Mouse (Mus musculus) liver, postnatal 0 days (tissue): ENCODE results near the gene Krt33a. TPM values are rescaled to one million over a fixed set of nuclear protein-coding genes. Genes with fewer than 3 reads are reported as not detected.

Source experiments
- ATAC-seq: fragments of 200-750 bp; cut with Nextera tagmentation; 2 replicates; pipeline ENCODE4 v1.8.0; 2017; ENCODE audit warnings: mild to moderate bottlenecking, moderate library complexity
- DNase-seq: peaks from one replicate; pipeline ENCODE4 v3.0.0-alpha.2; 2016
- H3K27ac ChIP-seq: fragments of 300-500 bp; sonication (generic); 2 replicates; pipeline ENCODE4 v1.5.1; 2014; ENCODE audit warnings: antibody characterized with exemption, moderate library complexity, mild to moderate bottlenecking, low read depth
- H3K27me3 ChIP-seq: fragments of 300-500 bp; sonication (generic); 2 replicates; pipeline ENCODE4 v1.6.1; 2014; ENCODE audit warnings: low read length, control low read depth, mixed read lengths; ENCODE audit not compliant: insufficient read depth
- H3K36me3 ChIP-seq: fragments of 300-500 bp; sonication (generic); replicated peaks from 2 replicates; pipeline ENCODE4 v1.6.1; 2014; ENCODE audit warnings: mild to moderate bottlenecking, control low read depth, low read length, moderate library complexity, mixed read lengths; ENCODE audit not compliant: insufficient read depth
- H3K4me1 ChIP-seq: fragments of 300-500 bp; sonication (generic); 2 replicates; pipeline ENCODE4 v1.6.1; 2014; ENCODE audit warnings: antibody characterized with exemption, mild to moderate bottlenecking, control low read depth; ENCODE audit not compliant: insufficient read depth
- H3K4me2 ChIP-seq: fragments of 300-500 bp; sonication (generic); 2 replicates; pipeline ENCODE4 v1.6.1; 2014; ENCODE audit warnings: low read depth, mild to moderate bottlenecking, low read length, moderate library complexity, mixed read lengths
- H3K4me3 ChIP-seq: fragments of 300-500 bp; sonication (generic); 2 replicates; pipeline ENCODE4 v1.5.1; 2014; ENCODE audit warnings: low read depth, low read length
- H3K9ac ChIP-seq: fragments of 300-500 bp; sonication (generic); replicated peaks from 2 replicates; pipeline ENCODE4 v1.6.1; 2014; ENCODE audit warnings: mild to moderate bottlenecking, moderate library complexity
- H3K9me3 ChIP-seq: fragments of 300-500 bp; sonication (generic); 2 replicates; pipeline ENCODE4 v1.6.1; 2016; ENCODE audit warnings: mild to moderate bottlenecking, control low read depth, low read length, mixed read lengths
- CTCF ChIP-seq: sonication (generic); IDR thresholded peaks from 2 replicates; pipeline ENCODE4 v1.5.1; 2016; ENCODE audit warnings: antibody characterized with exemption, low read depth
- EP300 ChIP-seq: IDR thresholded peaks from 2 replicates; pipeline ENCODE4 v1.6.1; 2016; ENCODE audit warnings: antibody characterized with exemption, low read depth, mild to moderate bottlenecking
- WGBS: fragments of 180-500 bp; shearing (Covaris S2); extraction: QIAGEN DNeasy Blood & Tissue Kit; methylation state at CpG from one replicate; pipeline ENCODE4 v1.1.7; 2014; ENCODE audit not compliant: insufficient replicate concordance; 5-methylcytosine and 5-hydroxymethylcytosine counted together
- polyA plus RNA-seq: library from polyadenylated mRNA; unstranded; fragments of >200 nt; fragmentation: Nextera tagmentation; extraction: Ambion mirVana; gene quantifications from 2 replicates; pipeline ENCODE4 v1.2.1, GENCODE M21; 2015

The Krt33a gene
- polyA plus RNA-seq, 1 experiment from 2014 or later: not detected

DNA sequence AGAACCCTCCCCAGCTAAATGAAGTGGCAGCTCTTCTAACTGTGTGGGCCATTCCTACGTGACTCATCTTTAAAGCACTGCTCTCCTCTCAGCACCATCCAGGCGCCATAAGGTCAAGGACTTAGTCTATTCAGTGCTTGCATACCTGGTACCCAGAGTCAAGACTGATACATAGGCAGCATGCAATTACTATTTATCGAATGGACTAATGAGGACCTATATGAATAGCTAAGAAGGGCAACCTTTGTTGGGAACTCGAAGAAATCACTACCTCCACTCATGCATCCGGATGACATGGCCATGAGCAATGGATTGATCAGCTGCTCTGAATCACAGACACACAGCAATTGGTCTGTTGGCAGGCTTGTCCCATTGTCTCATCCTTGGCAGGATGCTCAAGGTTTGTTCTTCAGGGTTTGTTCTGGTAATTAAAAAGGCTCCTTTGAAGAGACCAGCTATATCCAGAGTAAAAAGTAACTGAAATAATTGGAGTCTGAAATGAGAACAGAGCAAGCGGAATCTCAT lies 26.1 kb downstream of the Krt33a start:
- Histone ChIP-seq H3K27me3 (0 out of 2 replicates have a peak, but pooled peaks cover 6% of the 10 kb centered on the region), H3K9me3 (no peaks in the 10 kb centered on the region), H3K4me3 (no peak overlapping the region), H3K4me1 (no peaks in the 10 kb centered on the region), H3K9ac (no peak overlapping the region), H3K27ac (no peak overlapping the region), H3K36me3 (no peaks in the 10 kb centered on the region), H3K4me2 (no peak overlapping the region)
- WGBS: 68% methylated on average over 6 of the region's 6 CpGs
- DNase-seq (no peak), ATAC-seq (no peak)
- no peak for TF ChIP-seq EP300
- no peak for TF ChIP-seq CTCF

DNA sequence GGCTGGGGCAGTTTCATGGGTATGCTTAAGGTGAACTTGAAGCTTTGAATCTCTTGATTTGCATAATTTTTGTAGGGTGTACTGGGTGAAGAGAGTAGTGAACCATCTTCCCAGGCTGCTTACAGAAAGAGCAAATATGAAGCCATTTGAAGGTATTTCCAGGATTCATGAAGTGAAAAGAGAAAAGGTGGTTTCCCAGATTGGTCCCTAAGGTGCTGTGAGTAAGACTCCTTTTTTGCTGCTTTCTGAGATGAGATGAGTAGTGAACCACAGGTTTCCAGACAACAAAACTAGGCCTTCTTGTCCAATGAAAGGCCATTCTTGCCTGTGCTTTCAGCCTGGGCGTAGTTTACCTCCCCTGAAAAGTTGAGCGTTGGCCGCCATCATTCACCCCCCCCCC lies 27.5 kb downstream of the Krt33a start:
- TF ChIP-seq CTCF (no peak), EP300 (no peak)
- Histone ChIP-seq H3K27me3 (0 out of 2 replicates have a peak, but pooled peaks cover 2% of the 10 kb centered on the region), H3K27ac (no peak overlapping the region), H3K4me1 (no peaks in the 10 kb centered on the region), H3K36me3 (no peaks in the 10 kb centered on the region), H3K9me3 (no peaks in the 10 kb centered on the region), H3K9ac (no peak overlapping the region), H3K4me3 (no peak overlapping the region), H3K4me2 (no peak overlapping the region)
- 77% methylated on average over 3 of the region's 3 CpGs for WGBS
- DNase-seq (no peak), ATAC-seq (no peak)

- no peaks in the 10 kb centered on the region for H3K27me3 ChIP-seq
- no peak for ATAC-seq
- no peaks in the 10 kb centered on the region for H3K4me1 ChIP-seq
- no peak within 1 kb of the TSS for H3K9ac ChIP-seq
- H3K27ac ChIP-seq: no peak within 1 kb of the TSS
- no peak within 1 kb of the TSS for H3K4me3 ChIP-seq
- 82% methylated on average over 8 of the region's 8 CpGs for WGBS
- no peaks in the 10 kb centered on the region for H3K36me3 ChIP-seq
- H3K9me3 ChIP-seq: no peaks in the 10 kb centered on the region
- TF ChIP-seq EP300: no peak
- no peak for TF ChIP-seq CTCF
- no peak within 1 kb of the TSS for H3K4me2 ChIP-seq
- no peak for DNase-seq
These were observed 29.8 kb downstream of the Krt33a start, which contains the start of gene Krtap16-1 for GRCm38 (mm10) chr11:99986180-99986647. TSS of gene Krtap16-1 (minus strand) at chr11:99986597.

DNA sequence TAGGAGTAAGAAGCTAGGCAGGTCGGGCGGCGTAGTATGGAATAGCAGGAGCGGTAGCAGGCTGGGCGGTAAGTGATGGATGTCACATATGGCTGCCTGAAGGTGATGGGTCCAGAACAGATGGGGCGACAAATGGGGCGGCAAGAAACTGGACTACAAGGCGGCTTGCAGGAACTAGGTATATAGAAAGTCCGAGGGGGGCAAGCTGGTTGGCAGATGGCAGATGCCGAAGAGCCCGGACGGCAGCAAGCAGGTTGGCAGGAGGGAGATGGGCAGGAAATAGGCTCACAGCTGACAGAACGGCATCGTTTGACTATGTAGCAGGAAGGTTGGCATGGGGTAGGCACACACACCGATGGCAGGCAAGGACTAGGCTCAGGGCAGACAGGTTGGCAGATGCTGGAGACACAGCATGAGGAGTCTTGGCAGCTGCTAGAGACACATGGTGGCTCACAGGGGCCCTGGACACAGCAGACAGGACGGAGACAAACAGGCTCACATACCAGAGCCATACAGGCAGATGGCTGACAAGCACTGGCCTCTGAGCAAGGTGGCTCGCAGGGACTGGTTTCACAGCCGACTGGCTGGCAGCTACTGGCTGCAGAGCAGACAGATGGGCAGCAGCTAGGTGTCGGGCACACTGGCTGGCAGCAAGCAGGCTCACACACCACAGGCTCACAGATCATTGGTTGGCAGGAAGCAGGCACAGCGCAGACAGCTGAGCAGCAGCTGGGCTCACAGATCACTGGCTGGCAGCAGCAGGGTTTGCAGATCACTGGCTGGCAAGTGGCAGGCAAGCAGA lies 30.5 kb downstream of the Krt33a start:
- TF ChIP-seq CTCF (no peak), EP300 (no peak)
- no peak overlapping the region for H3K27ac ChIP-seq
- ATAC-seq: no peak
- 82% methylated on average over 20 of the region's 20 CpGs for WGBS
- no peak for DNase-seq
- H3K9ac ChIP-seq: no peak overlapping the region
- H3K27me3 ChIP-seq: no peaks in the 10 kb centered on the region
- no peaks in the 10 kb centered on the region for H3K36me3 ChIP-seq
- H3K4me1 ChIP-seq: no peaks in the 10 kb centered on the region
- H3K4me2 ChIP-seq: no peak overlapping the region
- no peaks in the 10 kb centered on the region for H3K9me3 ChIP-seq
- no peak overlapping the region for H3K4me3 ChIP-seq

DNA sequence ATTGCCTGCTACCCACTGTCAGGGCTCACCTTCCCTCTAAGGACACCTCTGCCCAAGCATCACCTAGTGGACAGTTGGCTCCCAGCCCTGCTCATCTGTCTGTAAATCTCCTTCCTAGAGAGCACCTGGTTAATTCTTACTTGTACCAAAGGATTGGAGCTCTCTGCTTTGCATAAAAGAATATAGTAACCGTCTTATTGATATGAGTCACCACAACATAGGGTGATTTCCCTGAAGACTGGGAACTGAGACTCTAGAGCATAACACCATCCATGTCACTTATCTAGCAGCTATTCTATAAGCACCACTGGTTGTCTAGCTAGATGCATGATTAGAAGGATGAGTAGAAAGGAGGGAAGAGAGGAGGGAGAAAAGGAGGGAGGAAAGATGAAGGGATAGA lies 32.6 kb downstream of the Krt33a start:
- H3K4me2 ChIP-seq: no peak overlapping the region
- no peaks in the 10 kb centered on the region for H3K36me3 ChIP-seq
- WGBS: 77% methylated on average over 1 of the region's 1 CpGs
- H3K4me3 ChIP-seq: no peak overlapping the region
- H3K4me1 ChIP-seq: no peaks in the 10 kb centered on the region
- H3K9me3 ChIP-seq: no peaks in the 10 kb centered on the region
- H3K27me3 ChIP-seq: no peaks in the 10 kb centered on the region
- TF ChIP-seq EP300: no peak
- TF ChIP-seq CTCF: no peak
- H3K9ac ChIP-seq: no peak overlapping the region
- DNase-seq (no peak), ATAC-seq (no peak)
- H3K27ac ChIP-seq: no peak overlapping the region

GRCm38 (mm10) chr11:99982731-99983130 lies 33.3 kb downstream of the Krt33a start:
- Histone ChIP-seq H3K27me3 (no peaks in the 10 kb centered on the region), H3K9me3 (no peaks in the 10 kb centered on the region), H3K36me3 (no peaks in the 10 kb centered on the region), H3K4me2 (no peak overlapping the region), H3K9ac (no peak overlapping the region), H3K4me1 (no peaks in the 10 kb centered on the region), H3K27ac (no peak overlapping the region), H3K4me3 (no peak overlapping the region)
- ATAC-seq (no peak), DNase-seq (no peak)
- 73% methylated on average over 9 of the region's 9 CpGs for WGBS
- no peak for TF ChIP-seq CTCF
- TF ChIP-seq EP300: no peak
